Mouse (Mus musculus) adrenal gland, adult (tissue): Measurements from ENCODE around the gene Adam23.
"Not testable (repeated sequence)": the region's sequence is repeated elsewhere in the genome, so short reads cannot be mapped to it uniquely, and the experiment has no call there.

ENCODE experiments used
- DNase-seq, 2 experiments: peaks; one replicate each; pipeline ENCODE4 v3.0.0; 2022 to 2023; ENCODE audit warnings: low spot score in 1 of 2; ENCODE audit not compliant: inconsistent age in 2 of 2

The Adam23 gene

DNA sequence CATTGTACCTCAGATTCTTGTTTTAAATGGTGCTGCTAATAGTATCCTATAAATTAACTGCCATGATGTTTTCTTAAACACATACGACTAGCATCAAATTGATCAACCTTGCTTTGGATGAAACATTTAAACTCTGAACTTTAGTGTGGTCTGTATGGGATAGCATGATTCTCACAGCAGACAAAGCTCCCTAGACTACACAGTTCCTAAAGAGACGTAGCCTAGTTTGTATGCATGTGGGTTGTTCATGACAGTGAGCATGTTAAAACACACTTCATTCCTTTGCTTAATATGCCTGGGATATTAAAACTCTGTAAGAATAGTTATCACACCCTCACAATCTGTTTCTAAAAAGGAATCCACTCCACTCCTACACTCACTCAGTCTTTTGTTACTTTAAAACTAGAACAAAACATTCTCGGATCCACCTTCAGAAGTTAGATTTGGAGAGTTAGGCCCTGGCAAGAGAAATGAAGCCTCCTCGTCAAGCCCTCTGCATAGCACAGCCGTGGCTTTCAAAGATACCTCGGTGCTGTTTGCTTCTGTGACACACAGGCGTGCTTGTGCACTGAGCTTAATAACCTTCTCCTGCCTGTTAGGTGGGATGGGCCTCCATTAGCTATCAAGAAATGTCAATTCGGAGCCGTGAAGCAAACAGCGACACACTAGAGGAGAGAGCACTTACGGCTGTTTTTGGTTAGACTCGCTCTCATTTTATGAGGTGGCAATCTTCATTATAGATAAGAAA is 128.3 kb downstream of the Adam23 start:
- DNase-seq = no peak

DNA sequence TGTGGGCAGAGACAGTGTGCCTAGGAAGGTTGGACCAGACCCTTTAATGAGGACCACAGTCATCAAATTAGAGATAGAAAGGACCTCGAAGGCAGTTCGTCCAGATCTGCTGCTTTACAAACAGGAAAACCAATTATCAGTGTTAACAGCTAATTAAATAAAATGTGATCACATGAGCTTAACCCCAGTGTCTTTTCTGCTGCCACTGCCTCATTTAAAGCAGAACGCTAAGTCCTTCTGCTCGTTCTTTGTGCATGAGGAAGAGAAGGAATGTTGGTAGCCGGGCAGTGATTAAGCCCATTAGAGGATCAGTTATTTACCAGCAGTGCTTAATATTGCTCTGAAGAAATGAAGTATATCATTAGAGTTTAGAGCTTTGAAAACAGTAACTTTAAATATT is 131.1 kb downstream of the Adam23 start:
- DNase-seq = no peak

DNA sequence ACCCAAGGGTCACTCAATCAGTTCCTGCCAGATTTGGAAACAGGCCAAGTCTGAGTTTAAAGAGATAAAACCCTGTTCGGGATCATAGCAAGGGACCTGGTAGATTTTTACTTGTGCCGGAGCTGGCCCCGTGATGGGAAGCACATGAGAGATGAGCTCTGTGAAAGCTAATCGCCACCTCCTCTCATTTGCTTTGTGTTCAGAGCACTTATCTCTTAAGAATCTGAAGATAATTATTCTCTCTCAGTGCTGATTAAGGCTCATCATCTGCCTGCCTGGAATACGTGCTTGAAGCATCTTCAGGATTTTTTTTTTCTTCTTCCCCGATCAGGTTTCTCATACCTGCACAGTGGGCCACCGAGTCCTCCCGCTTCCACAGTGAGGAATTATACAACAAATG is 133.5 kb downstream of the Adam23 start:
- DNase-seq = no peak

DNA sequence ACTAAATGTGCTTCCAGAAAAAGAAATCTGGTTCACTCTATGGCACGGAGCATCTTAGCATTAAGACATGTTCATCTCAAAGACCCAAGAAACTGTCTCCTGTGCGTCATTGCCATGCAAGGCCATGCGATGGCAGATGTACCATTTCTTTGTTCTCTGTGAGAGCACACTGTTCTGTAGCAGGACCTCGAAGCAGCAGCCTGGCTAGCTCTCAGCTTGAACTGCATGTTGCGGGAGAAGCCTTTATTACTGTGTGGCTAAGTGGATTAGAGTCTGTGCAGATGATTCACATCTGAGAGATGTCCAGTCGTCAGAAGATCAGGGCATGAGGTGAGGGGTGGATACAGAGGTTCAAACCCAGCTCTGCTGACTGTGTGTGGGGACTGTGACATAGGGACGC is 141.2 kb downstream of the Adam23 start:
- DNase-seq = no peak

DNA sequence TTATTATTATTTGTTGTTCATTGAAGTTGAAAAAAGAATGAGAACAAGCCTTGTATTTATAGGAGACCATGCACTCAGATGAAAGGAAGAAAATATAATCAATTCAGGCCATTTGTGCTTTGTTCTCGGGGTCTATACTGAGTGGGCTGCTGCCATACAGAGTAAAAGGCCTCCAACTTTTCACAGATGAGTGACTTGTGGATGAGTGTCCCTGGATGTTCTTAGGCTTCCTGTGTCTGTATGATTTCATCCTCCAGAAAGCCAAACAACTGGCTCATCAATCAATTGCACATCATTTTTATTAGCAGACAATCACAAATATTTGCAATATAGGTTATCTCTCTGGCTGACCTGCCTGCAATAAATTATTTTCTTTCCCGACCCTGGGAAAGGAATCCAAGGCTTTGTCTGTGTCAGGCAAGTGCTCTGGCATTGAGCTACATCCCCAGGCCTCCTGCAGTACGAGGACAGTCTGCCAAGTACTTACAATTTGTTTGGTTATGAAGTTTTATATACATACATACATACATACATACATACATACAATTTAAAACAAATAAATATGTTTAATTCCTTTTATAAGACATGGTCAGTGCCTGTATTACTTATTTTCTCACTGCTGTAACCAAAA is 158.3 kb downstream of the Adam23 start:
- peak in 1 of 2 experiments; percentile 74 for DNase-seq

DNA sequence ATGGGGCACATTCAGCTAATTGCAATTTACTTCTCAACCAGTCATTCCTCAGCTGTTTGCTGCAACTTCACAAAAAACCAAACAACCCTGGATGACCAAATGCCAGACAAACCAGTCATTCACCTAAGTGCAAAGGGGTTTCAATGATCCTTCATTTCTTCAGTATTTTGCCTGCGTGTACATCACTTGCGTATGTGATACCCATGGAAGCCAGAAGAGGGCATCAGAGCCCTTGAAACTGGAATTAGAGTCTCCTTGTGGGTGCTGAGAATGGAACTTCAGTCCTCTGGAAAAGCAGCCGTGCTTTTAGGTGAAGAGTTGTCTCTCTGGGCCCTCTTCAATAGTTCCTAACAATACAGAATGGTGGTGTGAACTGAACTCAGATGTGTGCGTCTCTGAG is 163.9 kb downstream of the Adam23 start:
- no peak for DNase-seq

DNA sequence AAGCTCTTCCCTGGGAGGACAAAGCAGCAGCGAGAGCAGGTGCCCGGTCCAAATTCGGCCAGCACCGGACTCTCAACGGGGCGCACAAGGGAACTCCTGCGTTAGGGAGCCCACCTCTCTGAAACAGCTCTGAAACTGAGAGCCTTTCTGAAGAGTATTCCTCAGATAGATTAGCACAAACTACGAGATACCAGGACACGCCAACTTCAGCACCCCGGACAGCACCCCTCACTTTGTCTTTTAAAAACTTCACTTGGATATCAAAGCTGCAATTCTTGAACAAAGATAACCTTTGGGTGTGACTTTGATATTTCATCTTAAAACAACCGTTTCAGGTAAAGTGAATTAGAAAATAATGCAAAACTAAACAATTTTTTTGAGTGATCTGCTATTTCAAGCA is 168.9 kb downstream of the Adam23 start:
- DNase-seq = peak; percentile 27 to 85

DNA sequence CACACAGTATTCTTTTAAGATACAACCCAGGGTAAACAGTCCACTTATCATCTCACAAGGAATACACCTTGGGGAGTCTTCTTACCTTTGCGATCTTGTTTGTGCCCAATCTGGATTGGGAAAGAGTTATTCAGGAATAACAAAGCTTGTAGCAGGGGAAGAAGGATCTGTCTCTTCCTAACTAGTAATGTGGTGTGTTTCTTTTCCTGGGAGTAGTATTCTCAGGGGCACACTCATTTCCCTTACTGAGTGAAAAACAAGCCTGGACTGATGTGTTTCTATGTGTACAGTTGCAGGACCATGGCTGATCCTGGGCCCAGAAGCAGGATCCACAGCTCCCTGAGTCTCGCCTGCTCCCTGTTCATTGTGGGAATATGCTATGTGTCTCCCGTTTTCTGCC is 170.0 kb downstream of the Adam23 start, which contains the start of gene Gm39653:
Gm39653 (plus strand) TSS at position 301 of the 400 bp plus-strand sequence.
- DNase-seq = no peak

DNA sequence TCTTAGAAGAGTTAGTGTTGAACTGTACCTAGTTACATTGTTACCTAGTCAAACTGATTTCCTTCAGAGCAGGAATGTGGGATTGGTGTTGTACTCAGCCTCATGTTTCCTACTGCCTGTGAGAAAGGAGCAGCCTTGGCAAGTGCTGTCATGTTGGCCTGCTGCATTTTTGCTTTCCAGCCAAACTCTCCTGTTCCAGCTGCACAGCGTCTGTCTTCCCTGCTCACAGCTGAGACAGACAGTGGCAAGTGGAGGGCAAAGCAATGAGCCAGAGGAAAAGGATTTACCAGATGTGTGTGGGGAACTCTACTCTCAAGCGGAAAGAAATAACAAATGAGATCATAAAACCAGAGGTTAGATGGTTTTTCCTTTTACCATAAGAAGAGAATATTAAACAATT is 182.5 kb downstream of the Adam23 start:
- DNase-seq = no peak

DNA sequence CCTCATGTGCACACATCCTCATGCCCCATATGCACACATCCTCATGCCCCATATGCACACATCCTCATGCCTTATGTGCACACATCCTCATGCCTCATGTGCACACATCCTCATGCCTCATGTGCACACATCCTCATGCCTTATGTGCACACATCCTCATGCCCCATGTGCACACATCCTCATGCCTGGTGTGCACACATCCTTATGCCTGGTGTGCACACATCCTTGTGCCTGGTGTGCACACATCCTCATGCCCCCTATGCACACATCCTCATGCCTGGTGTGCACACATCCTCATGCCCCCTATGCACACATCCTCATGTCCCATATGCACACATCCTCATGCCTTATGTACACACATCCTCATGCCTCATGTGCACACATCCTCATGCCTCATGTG is 184.7 kb downstream of the Adam23 start:
- DNase-seq = not testable (repeated sequence)

DNA sequence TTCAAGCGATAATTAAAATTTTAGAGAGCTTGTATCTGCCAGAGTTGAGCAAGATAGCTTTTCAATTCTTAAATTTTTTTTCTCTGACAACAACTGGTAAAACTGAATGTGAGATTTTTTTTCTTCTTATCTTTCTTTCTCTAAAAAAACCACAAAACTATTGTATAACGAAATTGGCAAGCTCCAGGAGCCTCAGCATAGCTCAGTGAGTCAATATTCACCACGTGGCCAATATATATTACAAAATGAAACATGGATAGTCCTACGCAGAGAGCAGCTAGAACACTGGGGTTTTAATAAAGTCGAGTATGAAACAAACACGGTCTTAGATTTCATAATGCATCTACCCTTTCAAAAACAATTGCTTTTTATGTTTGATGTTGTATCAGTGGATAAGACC is 194.2 kb downstream of the Adam23 start:
- DNase-seq = no peak
